Mouse (Mus musculus): Measurements from ENCODE around the gene Olfr462.

GRCm38 (mm10) chr11:87859273-87859672 is 32.8 kb downstream of the Olfr462 start:
- TF ChIP-seq CTCF (IDR thresholded peaks at IDR 0.05; ENCODE audit: borderline replicate concordance, insufficient read depth, low read depth, low read length) (no peak), POLR2A (IDR thresholded peaks at IDR 0.05; ENCODE audit: borderline replicate concordance, insufficient read depth, low read length) (no peak)
